Mouse (Mus musculus) G1E (cell line): ENCODE measurements around the gene Ctsk.

ENCODE experiments used
- CTCF ChIP-seq: IDR thresholded peaks from 2 replicates; pipeline ENCODE4 v1.5.1; 2012; ENCODE audit warnings: low read depth, low read length, inconsistent platforms, mixed read lengths
- GATA1 ChIP-seq: IDR thresholded peaks from 2 replicates; pipeline ENCODE4 v1.6.1; 2012; ENCODE audit warnings: borderline replicate concordance, low read length, inconsistent platforms, mixed read lengths
- POLR2AphosphoS5 ChIP-seq: IDR thresholded peaks from 2 replicates; pipeline ENCODE4 v1.6.1; 2012; ENCODE audit warnings: low read depth, low read length, inconsistent platforms; ENCODE audit not compliant: insufficient replicate concordance
- TAL1 ChIP-seq: conservative IDR thresholded peaks from 2 replicates; pipeline ENCODE4 v1.6.1; 2012; ENCODE audit warnings: low read depth, low read length, inconsistent platforms, mixed read lengths

DNA sequence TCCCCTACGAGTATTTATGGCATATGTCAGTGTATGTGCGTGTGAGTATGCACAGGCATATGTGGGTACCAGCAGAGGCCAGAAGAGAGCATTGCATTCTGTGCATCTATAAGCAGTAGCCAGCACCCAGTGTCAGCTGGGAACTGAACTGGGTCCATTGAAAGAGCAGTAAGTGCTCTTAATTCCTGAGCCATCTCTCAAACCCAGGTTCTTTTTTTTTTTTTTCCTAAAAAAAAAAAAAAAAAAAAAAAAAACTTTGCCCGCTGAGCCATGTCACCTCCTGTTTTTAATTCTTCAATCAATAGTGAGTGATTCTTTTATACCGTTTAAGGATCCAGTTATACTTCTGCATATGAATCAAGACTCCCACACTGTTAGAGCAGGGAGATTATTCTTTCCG, 34.3 kb downstream of the Ctsk start:
- TF ChIP-seq CTCF (no peak), GATA1 (no peak), POLR2AphosphoS5 (no peak), TAL1 (no peak)
